Mouse (Mus musculus) cortical plate, adult 2 months (tissue): Measurements from ENCODE around the gene Tbx21.

Experiments used
- CTCF ChIP-seq: fragments of 200-500 bp; IDR thresholded peaks from 2 replicates; pipeline ENCODE4 v1.5.1; 2011; ENCODE audit warnings: mild to moderate bottlenecking, control low read depth, low read length; ENCODE audit not compliant: insufficient read depth; ENCODE audit errors: extremely low read depth
- POLR2A ChIP-seq: fragments of 200-500 bp; IDR thresholded peaks from 2 replicates; pipeline ENCODE4 v1.6.1; 2011; ENCODE audit warnings: mild to moderate bottlenecking, low read length, control low read depth; ENCODE audit not compliant: insufficient read depth; ENCODE audit errors: extremely low read depth

GRCm38 (mm10) chr11:97138554-97139226, 23.6 kb upstream of the Tbx21 start:
- TF ChIP-seq POLR2A (no peak), CTCF (no peak)
